Mouse (Mus musculus): ENCODE data around the gene Ric1.
"Not testable (repeated sequence)": the region's sequence is repeated elsewhere in the genome, so short reads cannot be mapped to it uniquely, and the experiment has no call there.

The Ric1 gene

GRCm38 (mm10) chr19:29524614-29525013 is 2.5 kb downstream of the Ric1 start:
- no peak for DNase-seq (ENCODE audit: low read depth in 1 of 2, low spot score in 2 of 2)

GRCm38 (mm10) chr19:29525588-29525987 is 3.5 kb downstream of the Ric1 start:
- DNase-seq (ENCODE audit: low read depth in 1 of 2, low spot score in 2 of 2): not testable (repeated sequence)

GRCm38 (mm10) chr19:29526837-29527236 is 4.8 kb downstream of the Ric1 start:
- DNase-seq (ENCODE audit: low read depth in 1 of 2, low spot score in 2 of 2): no peak

- DNase-seq (ENCODE audit: low read depth in 1 of 2, low spot score in 2 of 2): no peak
Measured at GRCm38 (mm10) chr19:29527299-29527698, 5.2 kb downstream of the Ric1 start.

GRCm38 (mm10) chr19:29528568-29528967 is 6.5 kb downstream of the Ric1 start:
- DNase-seq (ENCODE audit: low read depth in 1 of 2, low spot score in 2 of 2): no peak

GRCm38 (mm10) chr19:29534030-29534429 is 11.9 kb downstream of the Ric1 start:
- no peak for DNase-seq (ENCODE audit: low read depth in 1 of 2, low spot score in 2 of 2)

- no peak for DNase-seq (ENCODE audit: low read depth in 1 of 2, low spot score in 2 of 2)
Measured at GRCm38 (mm10) chr19:29542256-29542970, 20.3 kb downstream of the Ric1 start.

- DNase-seq (ENCODE audit: low read depth in 1 of 2, low spot score in 2 of 2): no peak
Measured at GRCm38 (mm10) chr19:29544026-29544425, 21.9 kb downstream of the Ric1 start.

- no peak for DNase-seq (ENCODE audit: low read depth in 1 of 2, low spot score in 2 of 2)
Measured at GRCm38 (mm10) chr19:29550618-29551017, 28.5 kb downstream of the Ric1 start.

GRCm38 (mm10) chr19:29551128-29551527 is 29.0 kb downstream of the Ric1 start:
- DNase-seq (ENCODE audit: low read depth in 1 of 2, low spot score in 2 of 2): no peak

- not testable (repeated sequence) for DNase-seq (ENCODE audit: low read depth in 1 of 2, low spot score in 2 of 2)
Measured at GRCm38 (mm10) chr19:29551980-29552379, 29.9 kb downstream of the Ric1 start.

- not testable (repeated sequence) for DNase-seq (ENCODE audit: low read depth in 1 of 2, low spot score in 2 of 2)
Measured at GRCm38 (mm10) chr19:29557171-29557845, 35.2 kb downstream of the Ric1 start.

GRCm38 (mm10) chr19:29562166-29562565 is 40.1 kb downstream of the Ric1 start:
- DNase-seq (ENCODE audit: low read depth in 1 of 2, low spot score in 2 of 2): no peak

- DNase-seq (ENCODE audit: low read depth in 1 of 2, low spot score in 2 of 2): no peak
Measured at GRCm38 (mm10) chr19:29562603-29563002, 40.5 kb downstream of the Ric1 start.

- DNase-seq (ENCODE audit: low read depth in 1 of 2, low spot score in 2 of 2): peak; percentile 5 to 19
Measured at GRCm38 (mm10) chr19:29563258-29563779, 41.2 kb downstream of the Ric1 start.

GRCm38 (mm10) chr19:29566512-29566911 is 44.4 kb downstream of the Ric1 start:
- no peak for DNase-seq (ENCODE audit: low read depth in 1 of 2, low spot score in 2 of 2)

- no peak for DNase-seq (ENCODE audit: low read depth in 1 of 2, low spot score in 2 of 2)
Measured at GRCm38 (mm10) chr19:29582439-29582838, 60.4 kb downstream of the Ric1 start.

- no peak for DNase-seq (ENCODE audit: low read depth in 1 of 2, low spot score in 2 of 2)
Measured at GRCm38 (mm10) chr19:29583734-29584133, 61.7 kb downstream of the Ric1 start.

GRCm38 (mm10) chr19:29593783-29594182 is 71.7 kb downstream of the Ric1 start:
- not testable (repeated sequence) for DNase-seq (ENCODE audit: low read depth in 1 of 2, low spot score in 2 of 2)

GRCm38 (mm10) chr19:29596276-29596675 is 74.2 kb downstream of the Ric1 start:
- DNase-seq (ENCODE audit: low read depth in 1 of 2, low spot score in 2 of 2): no peak

GRCm38 (mm10) chr19:29596985-29597384 is 74.9 kb downstream of the Ric1 start:
- DNase-seq (ENCODE audit: low read depth in 1 of 2, low spot score in 2 of 2): no peak

- DNase-seq (ENCODE audit: low read depth in 1 of 2, low spot score in 2 of 2): no peak
Measured at GRCm38 (mm10) chr19:29598981-29599380, 76.9 kb downstream of the Ric1 start.

Data from monocyte, adult 2 months (primary cell).